Mouse (Mus musculus) frontal cortex, postnatal 10 days (tissue): ENCODE results near the gene Gm16429.
"Not testable (repeated sequence)": the region's sequence is repeated elsewhere in the genome, so short reads cannot be mapped to it uniquely, and the experiment has no call there.

Experiments used
- DNase-seq, 2 experiments: peaks; one replicate each; pipeline ENCODE4 v3.0.0; 2022; ENCODE audit warnings: low spot score in 2 of 2, mixed read lengths in 1 of 2

Gene Gm16429

DNA sequence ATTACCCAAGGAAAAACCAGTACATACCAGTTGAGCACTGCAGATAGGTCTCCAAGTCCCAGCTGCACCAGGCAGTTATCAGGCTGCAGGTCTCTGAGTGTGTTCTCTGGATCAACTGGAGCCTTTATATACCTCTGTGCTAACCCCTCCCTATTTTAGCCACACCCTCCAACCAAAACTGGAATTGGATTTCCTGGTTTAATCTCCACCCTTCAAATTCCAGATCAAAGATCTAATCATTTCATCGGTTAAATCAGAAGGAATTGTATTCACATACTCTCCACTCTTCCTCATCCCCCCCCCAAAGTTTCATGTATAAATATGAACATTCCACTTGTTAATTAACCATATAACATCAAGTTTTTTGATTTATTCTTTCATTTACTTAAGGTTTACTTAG is at the start of gene Gm16429:
Gene Gm16429 (minus strand): TSS at position 101 of the 400 bp plus-strand sequence.
- DNase-seq, result not testable (repeated sequence)
